In genomic region chr13:24102256-24102655, GRCm38 (mm10) we compare ENCODE assay signal across 28 mouse cellular contexts.
DNase-seq lines count a peak whose midpoint lies in the region; ATAC-seq and TF ChIP-seq lines count a peak whose summit lies in the region.
"Had no signal": no experiment of that assay in that cellular context is flagged by ENCODE, and none has a peak within 500 bp of the region (broad histone marks: within the 10 kb centered on the region; RNA-seq: fewer than 3 reads in every experiment).

No protein-coding gene starts in this region.

- ATAC-seq in embryonic facial prominence, embryonic 14.5 days (ENCODE audit: low read depth), result no peak
- peak; percentile 60 for ATAC-seq in forebrain, embryonic 15.5 days (replicated peaks)
- no peak for ATAC-seq in forebrain, embryonic 11.5 days (replicated peaks; ENCODE audit: low FRiP score)
- no peak for ATAC-seq in lung, postnatal 0 days
- ATAC-seq in kidney, embryonic 14.5 days (ENCODE audit: low FRiP score, low TSS enrichment), result no peak
- ATAC-seq: activated CD4-positive, CD25-positive, alpha-beta regulatory T cell, adult 4 months; hindbrain, postnatal 0 days; inflammation-experienced regulatory T-cells, adult 6 months; intestine, embryonic 16.5 days had no signal

- H3K9ac ChIP-seq in embryonic facial prominence, embryonic 14.5 days (ENCODE audit: low read depth, low read length), result no peak overlapping the region
- no peak overlapping the region for H3K9ac ChIP-seq in forebrain, embryonic 15.5 days (replicated peaks)
- H3K9ac ChIP-seq in forebrain, embryonic 11.5 days (ENCODE audit: low read length), result no peak overlapping the region
- no peak overlapping the region for H3K9ac ChIP-seq in lung, postnatal 0 days (replicated peaks; ENCODE audit: low read depth)
- no peak overlapping the region for H3K9ac ChIP-seq in kidney, embryonic 14.5 days (ENCODE audit: low read depth, low read length)
- H3K9ac ChIP-seq: embryonic facial prominence, embryonic 13.5 days; heart, embryonic 13.5 days; hindbrain, embryonic 14.5 days had no signal

- no peak for TF ChIP-seq CTCF in lung, postnatal 0 days (IDR thresholded peaks at IDR 0.05)

- H3K9me3 ChIP-seq in embryonic facial prominence, embryonic 14.5 days (ENCODE audit: control insufficient read depth, low read length), result no peaks in the 10 kb centered on the region
- no peaks in the 10 kb centered on the region for H3K9me3 ChIP-seq in embryonic facial prominence, embryonic 10.5 days
- H3K9me3 ChIP-seq in forebrain, embryonic 15.5 days, result no peaks in the 10 kb centered on the region
- H3K9me3 ChIP-seq in forebrain, embryonic 11.5 days (ENCODE audit: control insufficient read depth, low read length), result no peaks in the 10 kb centered on the region
- H3K9me3 ChIP-seq in lung, postnatal 0 days (ENCODE audit: low read length), result no peaks in the 10 kb centered on the region
- no peaks in the 10 kb centered on the region for H3K9me3 ChIP-seq in kidney, embryonic 14.5 days (ENCODE audit: control insufficient read depth, low read length)
- H3K9me3 ChIP-seq: embryonic facial prominence, embryonic 13.5 days; heart, embryonic 10.5 days; heart, embryonic 13.5 days had no signal

- H3K4me2 ChIP-seq in embryonic facial prominence, embryonic 14.5 days (ENCODE audit: low read depth, low read length), result no peak overlapping the region
- 0 out of 2 replicates have a peak overlapping the region, but pooled peaks have one; percentile 9 for H3K4me2 ChIP-seq in forebrain, embryonic 15.5 days (replicated peaks)
- no peak overlapping the region for H3K4me2 ChIP-seq in forebrain, embryonic 11.5 days (ENCODE audit: low read depth, low read length, severe bottlenecking)
- no peak overlapping the region for H3K4me2 ChIP-seq in lung, postnatal 0 days (replicated peaks; ENCODE audit: low read depth, low read length)
- no peak overlapping the region for H3K4me2 ChIP-seq in kidney, embryonic 14.5 days (replicated peaks; ENCODE audit: low read depth, low read length)
- H3K4me2 ChIP-seq: embryonic facial prominence, embryonic 13.5 days; heart, embryonic 13.5 days; hindbrain, embryonic 14.5 days had no signal

- no peaks in the 10 kb centered on the region for H3K27me3 ChIP-seq in embryonic facial prominence, embryonic 14.5 days (replicated peaks; ENCODE audit: control insufficient read depth, insufficient read depth, low read length)
- no peaks in the 10 kb centered on the region for H3K27me3 ChIP-seq in embryonic facial prominence, embryonic 10.5 days (replicated peaks; ENCODE audit: low read depth, poor library complexity, severe bottlenecking)
- H3K27me3 ChIP-seq in forebrain, embryonic 15.5 days, result no peaks in the 10 kb centered on the region
- H3K27me3 ChIP-seq in forebrain, embryonic 11.5 days (ENCODE audit: control insufficient read depth, insufficient read depth, low read length), result no peaks in the 10 kb centered on the region
- no peaks in the 10 kb centered on the region for H3K27me3 ChIP-seq in lung, postnatal 0 days (replicated peaks; ENCODE audit: insufficient read depth, low read length)
- H3K27me3 ChIP-seq in kidney, embryonic 14.5 days (ENCODE audit: control insufficient read depth, insufficient read depth, low read length), result no peaks in the 10 kb centered on the region
- H3K27me3 ChIP-seq: embryonic facial prominence, embryonic 13.5 days had no signal

- intact Hi-C loops in left cerebral cortex, postnatal 36 days (cut with DNase I), result no loop called here

- H3K4me3 ChIP-seq in embryonic facial prominence, embryonic 14.5 days (ENCODE audit: low read depth, low read length), result no peak overlapping the region
- no peak overlapping the region for H3K4me3 ChIP-seq in embryonic facial prominence, embryonic 10.5 days
- H3K4me3 ChIP-seq in forebrain, embryonic 15.5 days, result no peak overlapping the region
- no peak overlapping the region for H3K4me3 ChIP-seq in forebrain, embryonic 11.5 days (ENCODE audit: low read depth, low read length)
- H3K4me3 ChIP-seq in lung, postnatal 0 days (ENCODE audit: low read depth, low read length), result no peak overlapping the region
- no peak overlapping the region for H3K4me3 ChIP-seq in kidney, embryonic 14.5 days (ENCODE audit: low read length)
- H3K4me3 ChIP-seq: embryonic facial prominence, embryonic 13.5 days; gastrocnemius, adult 2 months; heart, embryonic 10.5 days; heart, embryonic 13.5 days had no signal

- 0 out of 2 replicates have a peak overlapping the region, but pooled peaks have one; percentile 48 for H3K27ac ChIP-seq in embryonic facial prominence, embryonic 14.5 days (replicated peaks; ENCODE audit: low read depth, low read length)
- H3K27ac ChIP-seq in embryonic facial prominence, embryonic 10.5 days (replicated peaks), result no peak overlapping the region
- peak overlapping the region; percentile 72 for H3K27ac ChIP-seq in forebrain, embryonic 15.5 days (replicated peaks)
- no peak overlapping the region for H3K27ac ChIP-seq in forebrain, embryonic 11.5 days (ENCODE audit: low read depth, low read length)
- H3K27ac ChIP-seq in lung, postnatal 0 days (ENCODE audit: low read length), result 0 out of 2 replicates have a peak overlapping the region, but pooled peaks have one; percentile 39
- H3K27ac ChIP-seq in kidney, embryonic 14.5 days (ENCODE audit: low read depth, low read length), result no peak overlapping the region
- H3K27ac ChIP-seq: embryonic facial prominence, embryonic 13.5 days; gastrocnemius, adult 2 months; heart, embryonic 10.5 days; heart, embryonic 13.5 days; hindbrain, postnatal 0 days had no signal

- DNase-seq in embryonic facial prominence, embryonic 14.5 days (ENCODE audit: low spot score), result peak; percentile 14
- no peak for DNase-seq in embryonic facial prominence, embryonic 10.5 days (ENCODE audit: low spot score)
- no peak for DNase-seq in forebrain, embryonic 11.5 days (ENCODE audit: low spot score)
- DNase-seq in lung, postnatal 0 days (ENCODE audit: low spot score), result no peak
- DNase-seq in lung, postnatal 4 days, result no peak
- no peak for DNase-seq in left cerebral cortex, postnatal 36 days (ENCODE audit: low spot score in 2 of 2)
- DNase-seq: adrenal gland, adult 8-10 months; adrenal gland, postnatal 25 days; cerebellum, adult 11 months; cerebellum, adult 2 months; cerebellum, adult 9-11 months; cerebellum, postnatal 25 days; gastrocnemius, adult 2 months; gastrocnemius, postnatal 14 days; heart, adult 18-20 months; heart, postnatal 14 days; heart, postnatal 4 days; kidney, adult 18-20 months had no signal

- TF ChIP-seq EP300 in lung, postnatal 0 days (IDR thresholded peaks at IDR 0.05), result no peak

- H3K4me1 ChIP-seq in embryonic facial prominence, embryonic 14.5 days (ENCODE audit: control insufficient read depth, insufficient read depth, low read length), result no peaks in the 10 kb centered on the region
- H3K4me1 ChIP-seq in embryonic facial prominence, embryonic 10.5 days, result no peaks in the 10 kb centered on the region
- peaks cover 29% of the 10 kb centered on the region for H3K4me1 ChIP-seq in forebrain, embryonic 15.5 days
- H3K4me1 ChIP-seq in forebrain, embryonic 11.5 days (replicated peaks; ENCODE audit: control insufficient read depth, insufficient read depth, low read length), result no peaks in the 10 kb centered on the region
- H3K4me1 ChIP-seq in lung, postnatal 0 days (ENCODE audit: insufficient read depth, low read depth, low read length), result no peaks in the 10 kb centered on the region
- no peaks in the 10 kb centered on the region for H3K4me1 ChIP-seq in kidney, embryonic 14.5 days (ENCODE audit: control insufficient read depth, insufficient read depth, low read length)

- peaks cover 4% of the 10 kb centered on the region; the same call in 1 of the 2 replicates for H3K36me3 ChIP-seq in embryonic facial prominence, embryonic 14.5 days (ENCODE audit: control insufficient read depth, insufficient read depth, low read length)
- no peaks in the 10 kb centered on the region for H3K36me3 ChIP-seq in embryonic facial prominence, embryonic 10.5 days (replicated peaks)
- H3K36me3 ChIP-seq in forebrain, embryonic 15.5 days, result no peaks in the 10 kb centered on the region
- no peaks in the 10 kb centered on the region for H3K36me3 ChIP-seq in forebrain, embryonic 11.5 days (ENCODE audit: control insufficient read depth, insufficient read depth, low read length)
- 0 out of 2 replicates have a peak, but pooled peaks cover 3% of the 10 kb centered on the region for H3K36me3 ChIP-seq in lung, postnatal 0 days (ENCODE audit: insufficient read depth, low read length)
- H3K36me3 ChIP-seq in kidney, embryonic 14.5 days (ENCODE audit: control insufficient read depth, insufficient read depth, low read length), result no peaks in the 10 kb centered on the region; the same call in 1 of the 2 replicates
- H3K36me3 ChIP-seq: heart, embryonic 10.5 days; heart, embryonic 13.5 days had no signal

- 60% methylated on average over 4 of the region's 4 CpGs for WGBS in embryonic facial prominence, embryonic 14.5 days
- 91% methylated on average over 4 of the region's 4 CpGs for WGBS in embryonic facial prominence, embryonic 10.5 days
- 60% methylated on average over 4 of the region's 4 CpGs for WGBS in forebrain, embryonic 15.5 days
- WGBS in forebrain, embryonic 11.5 days, result 93% methylated on average over 4 of the region's 4 CpGs
- 92% methylated on average over 4 of the region's 4 CpGs for WGBS in lung, postnatal 0 days
- WGBS in kidney, embryonic 14.5 days, result 94% methylated on average over 4 of the region's 4 CpGs

Comparison
In these comparisons a context has a peak if more than half of its experiments do, and no peak if none do; other contexts are left out.
1. H3K27ac ChIP-seq: peak in embryonic facial prominence, embryonic 14.5 days (single experiment), forebrain, embryonic 15.5 days (single experiment) and lung, postnatal 0 days (single experiment); none in embryonic facial prominence, embryonic 10.5 days (single experiment), forebrain, embryonic 11.5 days (single experiment) and kidney, embryonic 14.5 days (single experiment).